Mouse (Mus musculus): Measurements from ENCODE around the gene Gm20671. TPM values are rescaled to one million over a fixed set of nuclear protein-coding genes. Genes with fewer than 3 reads are reported as not detected.
"Not testable (repeated sequence)": the region's sequence is repeated elsewhere in the genome, so short reads cannot be mapped to it uniquely, and the experiment has no call there.

Gene Gm20671
- polyA plus RNA-seq, 1 experiment from 2014 or later = not detected

GRCm38 (mm10) chr5:32735779-32736178, 91.1 kb downstream of the Gm20671 start:
- H3K9ac ChIP-seq = no peak overlapping the region
- H3K4me3 ChIP-seq (ENCODE audit: low read depth, low read length) = no peak overlapping the region
- no peak for TF ChIP-seq CTCF (IDR thresholded peaks at IDR 0.05; ENCODE audit: low read depth)
- DNase-seq (no peak), ATAC-seq (ENCODE audit: insufficient read depth) (no peak)
- H3K9me3 ChIP-seq (ENCODE audit: low read depth, low read length) = no peaks in the 10 kb centered on the region
- H3K36me3 ChIP-seq (ENCODE audit: insufficient read depth) = peaks cover 16% of the 10 kb centered on the region; the same call in 1 of the 2 replicates
- no peaks in the 10 kb centered on the region for H3K27me3 ChIP-seq (ENCODE audit: insufficient read depth, low read length)
- H3K27ac ChIP-seq (ENCODE audit: low read depth) = no peak overlapping the region
- WGBS = 89% methylated on average over 6 of the region's 6 CpGs
- H3K4me2 ChIP-seq = no peak overlapping the region
- no peaks in the 10 kb centered on the region for H3K4me1 ChIP-seq (ENCODE audit: insufficient read depth)

- not testable (repeated sequence) for H3K9ac ChIP-seq; ATAC-seq (ENCODE audit: insufficient read depth); H3K9me3 ChIP-seq (ENCODE audit: low read depth, low read length); H3K27ac ChIP-seq (ENCODE audit: low read depth); DNase-seq; H3K4me3 ChIP-seq (ENCODE audit: low read depth, low read length); H3K4me1 ChIP-seq (ENCODE audit: insufficient read depth); H3K27me3 ChIP-seq (ENCODE audit: insufficient read depth, low read length); H3K4me2 ChIP-seq
- peaks cover 16% of the 10 kb centered on the region; the same call in 1 of the 2 replicates for H3K36me3 ChIP-seq (ENCODE audit: insufficient read depth)
- 92% methylated on average over 6 of the region's 6 CpGs for WGBS
Measured at GRCm38 (mm10) chr5:32733892-32734291, 93.0 kb downstream of the Gm20671 start.

- DNase-seq = no peak
- H3K9ac ChIP-seq = no peak overlapping the region
- H3K4me2 ChIP-seq = no peak overlapping the region
Measured at GRCm38 (mm10) chr5:32728851-32729250, 98.1 kb downstream of the Gm20671 start.

GRCm38 (mm10) chr5:32728300-32728699, 98.6 kb downstream of the Gm20671 start:
- TF ChIP-seq CTCF (IDR thresholded peaks at IDR 0.05; ENCODE audit: low read depth) = no peak
- no peaks in the 10 kb centered on the region for H3K9me3 ChIP-seq (ENCODE audit: low read depth, low read length)
- H3K27me3 ChIP-seq (ENCODE audit: insufficient read depth, low read length) = no peaks in the 10 kb centered on the region
- H3K27ac ChIP-seq (ENCODE audit: low read depth) = no peak overlapping the region
- no peak overlapping the region for H3K4me3 ChIP-seq (ENCODE audit: low read depth, low read length)
- ATAC-seq (ENCODE audit: insufficient read depth) (no peak), DNase-seq (no peak)
- 75% methylated on average over 7 of the region's 7 CpGs for WGBS
- H3K36me3 ChIP-seq (ENCODE audit: insufficient read depth) = no peaks in the 10 kb centered on the region
- no peaks in the 10 kb centered on the region for H3K4me1 ChIP-seq (ENCODE audit: insufficient read depth)
- no peak overlapping the region for H3K4me2 ChIP-seq
- no peak overlapping the region for H3K9ac ChIP-seq

More at GRCm38 (mm10) chr5:32728851-32729250, 98.1 kb downstream of the Gm20671 start:
- Histone ChIP-seq H3K36me3 (ENCODE audit: insufficient read depth) (no peaks in the 10 kb centered on the region), H3K4me1 (ENCODE audit: insufficient read depth) (no peaks in the 10 kb centered on the region), H3K9me3 (ENCODE audit: low read depth, low read length) (no peaks in the 10 kb centered on the region), H3K4me3 (ENCODE audit: low read depth, low read length) (no peak overlapping the region), H3K27me3 (ENCODE audit: insufficient read depth, low read length) (no peaks in the 10 kb centered on the region), H3K27ac (ENCODE audit: low read depth) (no peak overlapping the region)
- no peak for ATAC-seq (ENCODE audit: insufficient read depth)
- 83% methylated on average over 8 of the region's 8 CpGs for WGBS
- TF ChIP-seq CTCF (IDR thresholded peaks at IDR 0.05; ENCODE audit: low read depth) = no peak

- H3K4me1 ChIP-seq (ENCODE audit: insufficient read depth); H3K27me3 ChIP-seq (ENCODE audit: insufficient read depth, low read length); DNase-seq; ATAC-seq (ENCODE audit: insufficient read depth); H3K4me2 ChIP-seq; H3K9me3 ChIP-seq (ENCODE audit: low read depth, low read length); H3K9ac ChIP-seq; H3K36me3 ChIP-seq (ENCODE audit: insufficient read depth); H3K27ac ChIP-seq (ENCODE audit: low read depth); H3K4me3 ChIP-seq (ENCODE audit: low read depth, low read length): not testable (repeated sequence)
- WGBS = 72% methylated on average over 3 of the region's 3 CpGs
Measured at GRCm38 (mm10) chr5:32725397-32725796, 101.5 kb downstream of the Gm20671 start.

GRCm38 (mm10) chr5:32723981-32724380, 102.9 kb downstream of the Gm20671 start:
- Histone ChIP-seq H3K4me2 (no peak overlapping the region), H3K36me3 (ENCODE audit: insufficient read depth) (no peaks in the 10 kb centered on the region), H3K4me1 (ENCODE audit: insufficient read depth) (no peaks in the 10 kb centered on the region), H3K4me3 (ENCODE audit: low read depth, low read length) (no peak overlapping the region), H3K9ac (no peak overlapping the region), H3K27me3 (ENCODE audit: insufficient read depth, low read length) (no peaks in the 10 kb centered on the region), H3K27ac (ENCODE audit: low read depth) (no peak overlapping the region), H3K9me3 (ENCODE audit: low read depth, low read length) (no peaks in the 10 kb centered on the region)
- ATAC-seq (ENCODE audit: insufficient read depth) = no peak
- 72% methylated on average over 7 of the region's 7 CpGs for WGBS
- no peak for DNase-seq
- no peak for TF ChIP-seq CTCF (IDR thresholded peaks at IDR 0.05; ENCODE audit: low read depth)

- H3K9ac ChIP-seq; H3K4me2 ChIP-seq; H3K4me1 ChIP-seq (ENCODE audit: insufficient read depth); H3K27ac ChIP-seq (ENCODE audit: low read depth); H3K36me3 ChIP-seq (ENCODE audit: insufficient read depth); H3K9me3 ChIP-seq (ENCODE audit: low read depth, low read length); ATAC-seq (ENCODE audit: insufficient read depth); H3K27me3 ChIP-seq (ENCODE audit: insufficient read depth, low read length); DNase-seq; H3K4me3 ChIP-seq (ENCODE audit: low read depth, low read length): not testable (repeated sequence)
- WGBS = 69% methylated on average over 8 of the region's 8 CpGs
Measured at GRCm38 (mm10) chr5:32722711-32723110, 104.2 kb downstream of the Gm20671 start.

- Histone ChIP-seq H3K4me3 (ENCODE audit: low read depth, low read length) (no peak overlapping the region), H3K36me3 (ENCODE audit: insufficient read depth) (no peaks in the 10 kb centered on the region), H3K4me2 (no peak overlapping the region), H3K9me3 (ENCODE audit: low read depth, low read length) (no peaks in the 10 kb centered on the region), H3K4me1 (ENCODE audit: insufficient read depth) (no peaks in the 10 kb centered on the region), H3K27ac (ENCODE audit: low read depth) (no peak overlapping the region), H3K27me3 (ENCODE audit: insufficient read depth, low read length) (no peaks in the 10 kb centered on the region), H3K9ac (no peak overlapping the region)
- DNase-seq = no peak
- 61% methylated on average over 7 of the region's 7 CpGs for WGBS
- no peak for ATAC-seq (ENCODE audit: insufficient read depth)
- no peak for TF ChIP-seq CTCF (IDR thresholded peaks at IDR 0.05; ENCODE audit: low read depth)
Measured at GRCm38 (mm10) chr5:32722263-32722662, 104.6 kb downstream of the Gm20671 start.

All from lung, embryonic 14.5 days (tissue).